Mouse (Mus musculus) yolk sac, embryonic 10.5 days (tissue): ENCODE data around the gene Aldh1b1.

ENCODE experiments used
- DNase-seq: peaks from one replicate; pipeline ENCODE4 v3.0.0-alpha.2; 2017; ENCODE audit warnings: low spot score

Gene Aldh1b1

DNA sequence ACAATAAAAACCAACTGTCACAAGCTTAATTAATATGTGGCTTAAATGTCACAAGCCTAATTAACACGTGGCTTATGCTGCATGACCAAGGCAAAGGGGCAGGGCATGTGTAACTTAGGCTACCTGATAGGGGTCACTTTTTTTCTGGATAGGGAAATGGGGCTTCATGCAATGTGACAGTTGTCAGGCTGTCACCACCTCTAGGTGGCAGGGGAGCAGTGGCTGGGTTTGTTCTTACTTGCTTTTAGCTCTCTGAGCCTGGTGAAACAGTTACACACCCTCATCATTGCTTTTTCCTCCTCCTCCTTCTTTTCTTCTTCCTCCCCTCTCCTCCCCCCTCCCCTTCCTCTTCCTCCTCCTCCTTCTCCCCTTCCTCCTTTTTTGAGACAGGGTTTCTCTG is 15.2 kb upstream of the Aldh1b1 start:
- DNase-seq: no peak

DNA sequence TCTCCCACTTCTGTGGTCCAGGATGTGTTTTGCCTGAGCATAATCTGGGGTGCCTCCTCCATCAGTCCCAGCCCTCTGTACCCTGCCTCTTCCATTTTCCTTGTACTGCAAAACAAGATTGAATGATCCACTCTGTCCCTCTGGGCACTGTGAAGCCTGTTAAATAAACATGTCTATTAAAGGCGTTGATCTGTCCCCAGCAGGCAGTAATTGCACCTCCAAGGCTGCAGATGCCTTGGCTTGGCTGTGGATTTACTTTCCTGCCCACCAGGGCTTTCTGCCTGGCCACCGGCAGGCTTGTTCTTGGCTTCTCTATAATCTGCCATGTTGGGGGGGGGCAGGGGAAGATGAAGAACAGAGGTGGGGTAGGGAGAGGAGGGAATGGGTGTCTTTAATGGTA is 12.9 kb upstream of the Aldh1b1 start:
- DNase-seq: no peak

DNA sequence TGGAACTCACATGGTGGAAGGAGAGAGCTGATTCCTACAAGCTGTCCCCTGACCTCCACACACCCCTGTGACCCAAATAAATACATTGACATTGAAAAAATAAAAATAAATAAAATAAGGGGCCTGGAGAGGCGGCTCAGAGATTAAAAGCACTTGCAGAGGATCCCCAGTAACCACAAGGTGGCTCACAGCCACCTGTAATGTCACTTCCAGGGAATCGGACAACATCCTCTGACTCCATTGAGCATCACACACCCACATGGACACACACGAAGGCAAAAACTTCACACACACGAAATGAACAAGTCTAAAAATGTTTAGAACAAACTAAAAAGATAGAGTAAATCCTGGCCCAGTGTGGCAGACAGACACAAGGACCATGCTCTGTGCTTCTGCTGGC is 12.1 kb upstream of the Aldh1b1 start:
- DNase-seq: no peak

DNA sequence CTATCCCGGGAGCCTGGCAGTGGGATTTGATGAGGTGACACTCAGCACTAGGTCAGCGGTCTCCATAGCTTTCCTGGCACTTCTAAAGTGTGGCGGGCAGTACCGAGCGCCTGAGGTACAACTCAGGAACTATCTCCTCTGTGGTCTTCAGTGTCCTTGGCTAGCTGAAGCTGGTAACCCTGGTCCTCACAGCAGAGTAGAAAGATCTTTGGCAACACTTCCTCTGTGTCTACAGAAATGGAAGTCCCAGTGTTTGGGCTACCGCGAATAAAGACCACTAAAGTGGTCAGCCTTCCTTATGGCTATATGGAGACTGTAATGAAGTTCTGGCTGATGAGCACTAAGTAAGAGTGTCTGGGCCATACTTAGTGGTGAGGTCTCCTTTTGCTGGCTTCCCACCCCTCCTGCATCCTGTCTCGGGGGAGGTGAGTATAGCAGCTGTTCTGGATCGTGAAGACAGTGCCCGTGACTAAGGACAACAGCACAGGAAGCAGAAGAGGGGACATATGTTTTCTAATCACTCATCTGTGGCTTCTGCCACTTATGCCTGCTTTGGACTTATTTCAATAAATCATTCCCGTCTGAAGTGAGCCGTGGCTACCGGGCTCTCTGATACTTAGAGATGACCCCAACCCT is 10.3 kb upstream of the Aldh1b1 start:
- no peak for DNase-seq

DNA sequence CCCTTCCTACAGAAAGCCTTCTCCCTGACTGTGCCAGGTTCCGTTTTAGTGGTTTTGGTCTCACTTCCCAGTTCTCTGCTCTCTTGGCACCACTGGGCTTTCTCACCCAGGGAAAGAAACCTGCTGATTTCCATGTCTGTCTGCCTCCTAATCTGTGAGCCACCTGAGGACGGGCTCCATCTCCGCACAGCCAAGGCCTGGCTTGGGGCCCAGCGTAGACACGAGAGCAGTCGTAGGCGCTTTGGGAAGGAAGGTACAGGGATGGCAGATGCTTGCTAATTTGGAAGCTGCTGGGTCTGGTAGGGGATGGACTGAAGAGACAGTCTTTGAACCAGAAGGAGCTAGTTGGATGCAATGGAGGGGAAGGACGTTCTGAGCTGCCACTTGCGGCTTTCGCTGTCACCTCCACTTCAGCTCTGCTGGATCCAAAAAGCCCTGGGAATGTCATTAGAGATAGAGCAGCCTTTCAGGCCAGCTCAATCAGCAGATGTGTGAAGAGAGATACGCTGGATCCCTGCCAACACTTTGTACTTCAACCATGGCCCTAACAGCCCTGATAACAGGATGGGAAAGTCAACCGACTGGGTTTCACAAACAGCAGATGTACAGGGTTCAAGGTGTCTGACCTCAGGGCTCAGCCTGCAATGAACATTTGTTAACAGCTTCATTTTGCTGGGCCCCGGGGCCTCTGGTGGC is 9.4 kb upstream of the Aldh1b1 start:
- peak; percentile 73 for DNase-seq

DNA sequence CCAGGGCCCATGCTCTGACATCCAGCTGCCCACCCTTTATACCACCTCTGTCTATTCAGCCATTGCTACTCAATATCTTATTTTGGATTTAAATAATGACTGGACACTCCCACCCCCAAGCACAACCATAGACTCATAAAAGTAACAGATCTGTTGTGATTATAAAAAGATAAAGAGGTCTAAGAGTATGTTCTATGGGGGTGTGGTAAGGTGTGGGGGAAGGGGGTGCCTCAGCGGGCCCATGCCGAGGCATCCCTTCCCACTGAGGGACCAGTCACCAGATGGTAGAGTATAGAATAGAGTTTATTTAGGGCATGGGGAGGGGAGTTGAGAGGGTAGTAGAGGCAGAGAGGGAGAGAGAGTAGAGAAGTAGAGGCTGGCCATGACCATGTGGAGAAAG is 8.8 kb upstream of the Aldh1b1 start:
- DNase-seq: no peak

DNA sequence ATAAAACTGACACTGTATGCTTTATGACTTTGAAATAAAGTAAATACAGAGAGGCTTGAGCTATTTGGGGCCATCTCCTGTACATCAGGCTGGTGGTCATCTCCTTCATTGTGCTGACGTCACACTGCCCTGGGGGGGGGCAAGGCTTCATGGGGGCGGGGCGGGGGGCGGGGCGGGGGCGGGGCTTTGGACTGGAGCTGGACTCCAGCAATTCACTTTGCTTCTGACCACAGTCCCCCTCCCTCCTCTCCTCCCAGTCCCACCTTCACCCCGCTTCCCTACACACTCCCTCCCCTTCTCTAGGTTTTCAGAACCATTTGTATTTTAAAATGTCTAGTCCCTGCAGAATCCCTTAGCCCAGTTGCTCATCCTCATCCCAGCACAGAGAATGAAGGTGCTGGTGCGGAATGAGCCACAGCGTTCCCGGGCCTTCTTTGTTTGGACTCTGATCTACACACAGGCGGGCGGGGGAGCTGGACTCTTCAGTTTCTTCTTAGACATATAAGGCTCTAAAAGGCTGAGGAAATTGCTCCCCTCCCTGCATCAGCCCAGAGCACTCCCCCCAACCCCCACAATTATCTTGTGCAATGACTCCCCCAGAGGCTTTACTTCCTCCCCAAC is 3.5 kb upstream of the Aldh1b1 start:
- DNase-seq: peak; percentile 84

DNA sequence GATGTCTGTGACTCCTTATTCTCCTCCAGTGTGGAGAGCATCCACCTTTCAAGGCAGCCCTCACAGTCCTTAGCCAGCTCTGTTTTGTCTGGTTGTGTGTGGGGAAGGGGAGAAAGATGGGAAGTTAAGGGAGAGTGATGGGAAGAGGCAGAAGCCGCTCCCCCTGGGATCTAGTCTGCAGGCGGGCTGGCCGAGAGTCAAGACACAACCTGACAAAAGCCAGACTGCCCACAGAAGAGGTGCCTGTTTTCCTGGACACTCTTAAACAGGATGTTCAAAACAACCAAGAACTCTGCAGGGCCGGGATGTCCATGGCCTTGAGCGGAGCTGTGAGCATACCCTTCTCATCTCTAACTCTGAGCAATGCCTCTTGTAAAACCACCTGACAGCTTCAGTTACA is 2.1 kb upstream of the Aldh1b1 start:
- DNase-seq: peak; percentile 49

DNA sequence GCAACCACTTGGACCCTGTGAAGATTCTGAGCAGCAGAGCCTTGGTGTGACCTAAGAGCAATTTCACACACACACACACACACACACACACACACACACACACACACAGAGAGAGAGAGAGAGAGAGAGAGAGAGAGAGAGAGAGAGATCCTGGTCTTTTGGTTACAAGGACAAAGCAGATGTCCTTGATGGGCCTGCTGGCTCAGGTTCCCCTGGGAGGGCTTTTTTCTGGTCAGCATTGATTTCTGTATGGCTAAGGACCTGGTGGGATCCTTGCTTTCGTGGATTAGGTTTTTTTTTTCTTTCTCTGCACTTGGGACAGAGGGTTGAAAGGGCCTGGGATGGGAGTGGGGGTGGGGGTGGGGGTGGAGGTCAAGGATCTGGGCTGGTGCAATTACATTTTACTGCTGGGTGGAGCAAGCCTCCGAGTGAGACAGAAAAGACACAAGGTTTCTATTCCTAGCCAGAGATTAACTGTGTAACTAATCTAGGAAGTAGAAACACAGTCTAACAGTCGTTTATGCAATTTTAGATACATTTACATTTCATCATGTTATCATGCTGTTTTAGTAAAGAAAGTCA is 1.2 kb downstream of the Aldh1b1 start:
- peak; percentile 77 for DNase-seq

DNA sequence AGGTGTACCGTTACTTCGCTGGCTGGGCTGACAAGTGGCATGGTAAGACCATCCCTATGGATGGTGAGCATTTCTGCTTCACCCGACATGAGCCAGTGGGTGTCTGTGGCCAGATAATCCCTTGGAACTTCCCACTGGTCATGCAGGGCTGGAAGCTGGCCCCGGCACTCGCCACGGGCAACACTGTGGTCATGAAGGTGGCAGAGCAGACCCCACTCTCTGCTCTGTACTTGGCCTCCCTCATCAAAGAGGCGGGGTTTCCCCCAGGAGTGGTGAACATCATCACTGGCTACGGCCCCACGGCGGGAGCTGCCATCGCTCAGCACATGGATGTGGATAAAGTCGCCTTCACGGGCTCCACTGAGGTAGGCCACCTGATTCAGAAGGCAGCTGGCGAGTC is 4.1 kb downstream of the Aldh1b1 start:
- no peak for DNase-seq

DNA sequence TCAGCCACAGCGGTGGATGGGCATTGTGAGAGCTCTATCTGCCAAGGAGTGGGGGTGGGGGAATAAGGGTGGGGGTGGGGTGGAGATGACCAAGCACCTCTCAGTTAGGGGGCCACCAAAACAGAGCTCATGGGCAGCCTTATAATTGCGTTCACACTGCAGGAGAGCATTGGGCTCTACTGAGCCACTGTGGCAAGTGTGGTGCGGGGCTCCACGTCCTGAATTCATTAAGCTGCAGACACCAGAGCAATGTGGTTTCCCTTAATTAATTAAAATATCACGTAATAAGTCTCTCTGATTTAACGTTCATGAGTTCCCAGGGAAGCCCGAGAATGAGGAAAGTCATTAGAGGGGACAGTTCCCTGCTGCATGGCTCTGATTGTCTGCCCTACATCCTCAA is 9.2 kb downstream of the Aldh1b1 start:
- DNase-seq: no peak

DNA sequence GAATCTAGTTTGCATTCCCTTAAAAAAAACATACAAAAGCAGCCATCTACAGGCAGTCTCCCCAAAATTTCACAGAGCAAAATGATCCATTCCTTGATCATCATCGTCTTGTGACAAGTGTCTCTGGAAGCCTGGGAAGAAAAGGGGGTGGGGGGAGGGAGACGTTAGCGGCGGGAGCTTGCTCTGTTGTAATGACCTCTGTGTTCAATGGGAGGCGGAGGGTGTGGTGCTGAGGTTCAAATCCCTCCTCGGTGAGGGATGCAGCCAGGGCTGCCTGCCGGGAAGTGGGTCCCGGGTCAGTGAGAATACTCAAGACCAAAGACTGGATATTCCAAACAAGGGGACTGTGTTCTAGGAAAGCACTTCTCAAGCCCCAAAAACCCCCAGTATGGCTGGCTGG is 12.4 kb downstream of the Aldh1b1 start:
- DNase-seq: no peak

DNA sequence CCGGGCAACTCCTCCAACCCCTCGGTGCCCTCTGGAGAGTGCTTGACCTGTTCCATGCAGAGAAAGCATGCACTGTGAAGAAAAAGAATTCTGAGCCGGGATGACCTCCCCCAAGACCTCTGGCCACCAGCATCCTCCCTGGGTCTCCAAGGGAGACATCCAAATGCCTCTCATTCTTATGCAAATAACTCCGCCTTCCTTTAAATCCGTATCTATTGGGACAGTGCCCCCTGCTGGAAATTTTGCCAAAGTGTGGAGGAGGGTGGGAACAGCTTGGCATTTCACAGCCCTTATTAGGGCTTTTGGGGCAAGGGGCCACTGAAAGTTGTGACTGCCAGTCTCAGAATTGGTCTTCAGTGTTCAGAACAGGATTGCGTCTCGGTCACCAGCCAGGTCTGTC is 16.7 kb downstream of the Aldh1b1 start:
- peak; percentile 37 for DNase-seq

DNA sequence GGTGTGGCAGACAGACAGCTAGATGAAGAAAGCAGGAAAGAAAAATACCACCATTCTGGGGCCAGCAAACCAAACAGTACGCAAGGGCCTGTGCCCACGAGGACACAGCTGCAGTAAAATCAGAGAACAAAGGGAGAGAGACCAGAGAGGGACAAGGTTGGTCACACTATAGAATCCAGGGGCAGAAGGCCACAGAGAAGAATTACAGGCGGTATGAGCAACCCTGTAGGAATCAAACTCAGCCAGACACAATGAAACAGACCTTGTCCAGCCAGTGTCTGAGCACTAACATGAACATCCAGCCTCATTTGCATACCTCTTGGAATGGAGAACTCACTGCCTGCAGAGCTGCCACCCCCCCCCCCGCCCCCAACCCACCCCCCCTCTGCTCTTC is 20.0 kb downstream of the Aldh1b1 start:
- no peak for DNase-seq

DNA sequence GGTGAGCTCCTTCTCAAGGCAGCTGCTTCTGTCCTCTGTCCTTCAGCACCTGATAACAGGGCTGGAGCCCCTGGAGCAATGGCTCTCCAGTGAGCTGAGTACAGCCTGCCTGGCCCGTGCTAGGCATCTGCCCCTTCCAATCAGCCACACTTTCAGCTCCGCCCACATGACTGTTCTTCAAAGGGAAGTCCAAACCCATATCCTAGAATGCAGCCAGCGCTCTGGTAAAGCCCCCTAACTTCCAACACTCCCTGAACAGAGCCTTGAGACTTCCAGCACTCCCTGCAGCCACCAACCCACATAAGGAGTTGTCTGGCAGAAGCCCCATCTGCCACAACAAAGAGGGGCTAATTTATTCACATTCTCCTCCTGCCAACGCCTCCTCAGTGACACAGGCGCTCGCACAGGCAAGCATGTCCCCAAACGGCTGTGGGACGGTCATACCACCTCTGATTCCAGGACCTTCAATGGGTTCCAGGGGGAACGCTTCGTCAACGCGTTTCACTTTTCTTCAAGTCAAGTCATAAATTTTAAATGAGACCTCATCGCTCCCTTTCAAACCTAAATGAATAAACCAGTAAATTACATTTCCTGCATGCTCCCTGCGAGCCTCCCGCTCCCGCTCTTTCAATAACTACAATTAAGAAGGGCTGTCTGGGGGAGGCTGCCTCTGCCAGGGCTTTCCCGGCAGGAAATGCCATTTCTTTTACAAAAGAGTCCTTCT is 20.5 kb downstream of the Aldh1b1 start:
- DNase-seq: peak; percentile 43

DNA sequence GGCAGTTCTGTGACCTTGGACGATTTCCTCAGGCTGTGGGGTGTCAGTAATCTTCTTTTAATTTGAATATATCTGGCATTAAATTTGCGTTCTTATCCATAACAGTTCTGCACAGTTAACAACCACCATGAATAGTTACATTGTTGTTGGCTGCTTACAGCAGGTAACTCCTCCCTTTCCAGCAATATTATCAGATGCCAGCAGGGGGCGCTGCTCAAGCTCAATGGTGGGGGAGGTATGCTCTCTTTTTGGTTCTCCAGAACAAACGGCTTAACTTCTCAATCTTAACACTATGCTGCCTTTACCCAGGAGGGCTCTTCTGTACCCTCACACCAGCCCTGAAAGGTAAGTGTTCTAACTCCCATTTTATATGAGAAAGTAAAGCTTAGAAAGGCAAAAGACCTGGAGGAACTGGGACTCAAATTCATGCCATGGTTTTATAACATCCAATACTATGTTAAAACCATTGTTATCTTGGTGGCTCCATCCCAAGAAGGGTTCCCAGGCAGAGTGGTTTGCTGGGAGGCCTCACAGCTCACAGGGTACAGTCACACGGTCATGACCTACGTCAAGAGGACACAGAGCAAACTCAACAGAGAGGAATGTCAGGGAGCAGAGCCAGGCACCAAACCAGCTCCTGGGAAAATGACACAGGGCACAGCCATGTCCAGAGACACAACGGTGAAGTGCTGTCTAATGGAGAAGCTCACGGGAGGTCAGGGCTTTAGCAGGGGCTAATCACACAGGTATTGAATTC is 21.4 kb downstream of the Aldh1b1 start:
- DNase-seq: peak; percentile 38

DNA sequence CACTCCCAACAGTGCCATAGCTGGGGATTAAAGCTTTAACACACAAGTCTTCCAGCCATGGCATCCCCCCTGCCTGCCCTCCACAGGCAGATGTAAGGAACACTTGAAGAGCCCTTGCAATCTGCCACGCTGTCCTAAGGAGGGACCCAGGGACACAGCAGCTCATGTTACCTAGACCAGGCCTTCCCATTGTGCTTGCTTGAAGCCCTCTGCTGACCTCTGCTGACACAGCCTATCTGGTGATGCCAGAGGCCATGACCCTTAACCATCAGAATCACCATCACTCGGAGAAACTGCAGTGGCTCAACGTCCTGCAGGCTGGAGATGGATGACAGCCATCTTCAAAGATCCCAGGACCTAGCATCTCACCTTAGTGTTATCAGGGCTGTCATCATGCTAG is 23.2 kb downstream of the Aldh1b1 start:
- DNase-seq: no peak

DNA sequence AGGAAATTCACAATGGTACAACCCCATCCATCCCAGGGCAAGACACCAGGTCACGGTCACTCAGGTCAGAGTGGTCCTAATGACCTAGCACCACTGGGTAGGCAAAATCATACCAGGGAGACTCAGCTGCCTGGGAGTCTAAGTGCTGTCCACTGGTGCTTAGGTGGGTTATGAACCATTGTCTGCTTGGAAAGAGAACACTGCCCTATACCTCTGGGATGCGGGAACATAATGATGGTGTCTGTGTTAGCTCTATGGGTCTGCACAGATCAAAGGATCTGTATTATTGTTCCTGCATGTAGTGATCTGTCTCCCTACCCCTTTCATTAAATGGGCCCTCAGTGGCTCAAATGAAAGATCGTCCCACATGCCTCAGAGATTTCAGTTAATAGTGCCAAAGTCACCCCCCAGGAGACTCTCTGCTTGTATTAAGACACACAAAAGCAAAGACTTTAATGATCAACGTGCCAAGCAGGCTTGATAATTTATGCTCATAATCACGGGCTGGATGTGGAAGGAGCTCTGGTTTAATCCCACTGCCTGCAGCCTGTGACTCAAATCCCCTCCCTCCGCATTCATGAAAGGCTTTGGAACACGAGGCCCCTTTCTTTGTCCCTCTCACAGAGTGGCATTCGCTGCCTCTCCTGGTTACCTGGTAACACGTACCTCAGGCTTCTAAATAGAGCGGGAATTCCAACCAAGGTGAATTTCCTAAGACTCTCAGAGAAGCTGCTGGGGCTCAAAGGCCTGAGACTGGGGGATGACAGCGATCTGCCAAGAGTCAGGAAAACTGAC is 24.2 kb downstream of the Aldh1b1 start:
- no peak for DNase-seq

DNA sequence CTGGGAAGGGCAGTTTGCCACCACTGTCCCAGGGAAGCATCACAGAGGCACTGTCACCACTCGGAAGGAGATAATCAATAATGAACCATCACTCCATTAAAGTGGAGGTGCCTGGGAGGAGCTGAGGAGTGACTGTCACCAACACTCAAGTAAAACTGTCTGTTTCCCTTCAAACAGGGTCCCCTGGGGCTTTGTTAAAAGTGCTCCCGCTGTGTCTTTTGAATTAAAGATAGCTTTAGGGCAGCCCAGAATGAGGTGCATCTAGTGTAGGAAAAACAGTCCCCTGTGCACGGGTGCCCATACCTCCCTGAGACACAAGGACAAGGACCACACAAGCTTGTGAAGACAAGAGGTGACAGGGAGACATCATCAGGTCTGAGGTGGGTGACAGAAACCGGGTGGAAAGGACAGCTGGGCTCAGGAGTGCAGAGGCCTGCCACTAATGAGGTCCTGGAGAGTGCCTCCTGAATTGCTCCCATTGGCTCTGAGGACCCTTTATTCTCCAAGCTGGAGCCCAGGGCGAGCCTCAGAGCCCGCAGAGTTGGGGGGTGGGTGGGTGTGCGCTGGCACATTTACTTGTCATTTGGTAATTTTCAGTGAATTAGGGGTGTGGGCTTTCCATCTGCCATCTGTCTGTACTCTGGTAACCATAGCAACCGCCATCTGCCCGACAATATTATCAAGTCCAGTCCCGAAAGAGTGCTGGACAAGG is 25.4 kb downstream of the Aldh1b1 start:
- no peak for DNase-seq
